Mouse (Mus musculus) megakaryocyte, adult 5-6 weeks (primary cell): ENCODE measurements around the gene Dcdc2a. TPM values are rescaled to one million over a fixed set of nuclear protein-coding genes. Genes with fewer than 3 reads are reported as not detected.

ENCODE experiments used
- ATAC-seq: 2 replicates; pipeline ENCODE4 v1.8.0; 2016; ENCODE audit warnings: mild to moderate bottlenecking, inconsistent platforms; ENCODE audit not compliant: poor library complexity, severe bottlenecking
- total RNA-seq, 2 experiments: library from RNA; stranded (forward) in 1 of 2; stranded (reverse) in 1 of 2; fragments of 153-499, 151-499 nt in 1 of 2; fragments of 221-1000, 200-1000 nt in 1 of 2; gene quantifications; 2 replicates each; pipeline versions ENCODE4 v1.2.3 to v1.2.4; 2015 to 2017

The Dcdc2a gene
- total RNA-seq, 2 experiments from 2014 or later: not detected

- ATAC-seq: no peak
Observed at GRCm38 (mm10) chr13:25168891-25169290, 113.1 kb downstream of the Dcdc2a start.

GRCm38 (mm10) chr13:25177835-25178234 lies 122.0 kb downstream of the Dcdc2a start:
- no peak for ATAC-seq

- ATAC-seq: no peak
Observed at GRCm38 (mm10) chr13:25178236-25179001, 122.6 kb downstream of the Dcdc2a start.

- ATAC-seq: no peak
Observed at GRCm38 (mm10) chr13:25186436-25187325, 130.9 kb downstream of the Dcdc2a start.

- ATAC-seq: no peak
Observed at GRCm38 (mm10) chr13:25187326-25187710, 131.5 kb downstream of the Dcdc2a start.

GRCm38 (mm10) chr13:25189419-25190144 lies 133.8 kb downstream of the Dcdc2a start:
- no peak for ATAC-seq

GRCm38 (mm10) chr13:25190218-25190617 lies 134.4 kb downstream of the Dcdc2a start:
- no peak for ATAC-seq

- ATAC-seq: no peak
Observed at GRCm38 (mm10) chr13:25195706-25196105, 139.9 kb downstream of the Dcdc2a start.

GRCm38 (mm10) chr13:25199916-25200315 lies 144.1 kb downstream of the Dcdc2a start:
- ATAC-seq: no peak

- ATAC-seq: no peak
Observed at GRCm38 (mm10) chr13:25206950-25207349, 151.1 kb downstream of the Dcdc2a start.

GRCm38 (mm10) chr13:25218394-25218793 lies 162.6 kb downstream of the Dcdc2a start:
- ATAC-seq: no peak

- ATAC-seq: no peak
Observed at GRCm38 (mm10) chr13:25220186-25220787, 164.5 kb downstream of the Dcdc2a start.

- no peak for ATAC-seq
Observed at GRCm38 (mm10) chr13:25251893-25252292, 196.1 kb downstream of the Dcdc2a start.

- no peak for ATAC-seq
Observed at GRCm38 (mm10) chr13:25254478-25255263, 198.9 kb downstream of the Dcdc2a start.

- no peak for ATAC-seq
Observed at GRCm38 (mm10) chr13:25257608-25258007, 201.8 kb downstream of the Dcdc2a start.

Other genes starting within 250 kb of the Dcdc2a start
- gene Acot13, start 224.5 kb upstream of the Dcdc2a start, total RNA-seq (2015): 26.7 and 27.1 TPM in 2 replicates
- 26.1 and 30.3 TPM in 2 replicates for gene Acot13, start 224.5 kb upstream of the Dcdc2a start, total RNA-seq (2017)
- 45.4 and 47.7 TPM in 2 replicates for gene Tdp2, start 224.3 kb upstream of the Dcdc2a start, total RNA-seq (2015)
- gene Tdp2, start 224.3 kb upstream of the Dcdc2a start, total RNA-seq (2017): 32.9 and 35.6 TPM in 2 replicates
- not detected in 2 replicates for gene D130043K22Rik, start 210.9 kb upstream of the Dcdc2a start, total RNA-seq (2015)
- not detected in 2 replicates for gene D130043K22Rik, start 210.9 kb upstream of the Dcdc2a start, total RNA-seq (2017)
- gene Aldh5a1, start 118.3 kb upstream of the Dcdc2a start, total RNA-seq (2015): 0.62 and 0.89 TPM in 2 replicates
- gene Aldh5a1, start 118.3 kb upstream of the Dcdc2a start, total RNA-seq (2017): 0.89 and 1.1 TPM in 2 replicates
- gene Gpld1, start 112.9 kb upstream of the Dcdc2a start, total RNA-seq (2015): 0.66 and 0.91 TPM in 2 replicates
- gene Gpld1, start 112.9 kb upstream of the Dcdc2a start, total RNA-seq (2017): 1.1 and 1.5 TPM in 2 replicates
- gene Mrs2, start 35.6 kb upstream of the Dcdc2a start, total RNA-seq (2015): 19.8 and 24.2 TPM in 2 replicates
- 8.8 and 11.4 TPM in 2 replicates for gene Mrs2, start 35.6 kb upstream of the Dcdc2a start, total RNA-seq (2017)
- gene Nrsn1, start 214.5 kb downstream of the Dcdc2a start, total RNA-seq (2015): not detected in 2 replicates
- gene Nrsn1, start 214.5 kb downstream of the Dcdc2a start, total RNA-seq (2017): not detected in 2 replicates